Mouse (Mus musculus): Measurements from ENCODE around the gene Disp3.

Gene Disp3

GRCm38 (mm10) chr4:148220656-148221055, 67.1 kb downstream of the Disp3 start:
- no peak for DNase-seq (ENCODE audit: low read depth, low spot score)

DNA sequence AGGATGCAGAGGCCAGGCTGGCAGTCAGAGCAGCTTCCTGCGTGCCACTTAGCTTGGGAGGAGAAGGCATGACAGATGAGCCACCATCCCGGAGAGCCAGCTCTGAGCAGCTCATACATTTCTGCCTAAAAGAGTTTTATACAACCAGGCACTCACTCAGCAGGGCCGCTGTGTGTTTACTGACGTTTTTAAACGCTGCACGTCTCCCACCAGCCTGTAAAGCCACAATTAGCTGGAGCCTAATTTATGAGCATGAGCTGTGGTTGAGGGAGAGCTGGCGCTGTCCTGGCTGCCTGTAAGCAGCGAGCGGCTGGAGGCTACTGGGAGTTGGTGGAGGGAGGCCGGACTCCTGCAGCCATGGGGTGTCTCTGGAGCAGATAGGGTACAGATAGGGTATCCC, 69.5 kb downstream of the Disp3 start:
- no peak for DNase-seq (ENCODE audit: low read depth, low spot score)

- no peak for DNase-seq (ENCODE audit: low read depth, low spot score)
Observed at GRCm38 (mm10) chr4:148215264-148215900, 72.4 kb downstream of the Disp3 start.

- DNase-seq (ENCODE audit: low read depth, low spot score) = no peak
Observed at GRCm38 (mm10) chr4:148214460-148215136, 73.2 kb downstream of the Disp3 start.

- DNase-seq (ENCODE audit: low read depth, low spot score) = no peak
Observed at GRCm38 (mm10) chr4:148204873-148205232, 82.9 kb downstream of the Disp3 start.

DNA sequence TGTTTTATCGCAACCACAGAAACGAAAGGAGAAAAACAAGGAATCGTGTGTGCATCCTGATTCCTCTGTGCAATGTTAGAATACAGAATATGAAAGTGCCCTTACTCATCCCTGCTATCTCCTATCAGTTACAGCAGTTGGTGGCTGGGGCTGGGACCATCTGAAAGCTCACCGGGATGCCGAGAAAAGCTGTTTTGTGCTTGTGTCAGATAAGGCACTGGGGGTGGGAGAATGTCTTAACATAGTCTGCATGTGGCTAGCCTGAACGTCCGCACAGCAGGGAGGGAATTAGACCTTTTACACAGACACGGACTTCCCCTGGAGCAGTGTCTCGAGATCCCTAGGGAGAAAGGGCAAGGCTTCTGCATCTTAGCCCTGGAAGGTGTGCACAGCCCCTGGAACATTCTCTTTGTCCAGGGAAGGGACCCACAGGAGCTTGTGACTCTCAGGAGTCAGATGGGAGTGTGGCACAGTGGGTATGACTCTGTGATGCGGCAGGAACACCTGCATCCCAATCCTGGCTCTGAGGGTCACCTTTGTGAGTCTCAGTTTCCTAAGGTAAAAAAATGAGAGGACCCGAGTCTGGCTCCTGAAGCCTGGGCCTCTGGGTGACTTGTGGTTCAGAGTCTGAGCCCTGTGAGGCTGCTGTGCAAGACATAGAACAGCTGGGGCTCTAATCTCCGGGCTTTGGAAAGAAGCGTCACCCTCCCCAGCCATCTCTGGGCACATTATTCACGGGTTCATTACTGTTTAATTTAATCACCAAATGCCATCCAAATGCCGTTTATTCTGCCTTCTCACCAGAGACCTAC, 83.5 kb downstream of the Disp3 start:
- no peak for DNase-seq (ENCODE audit: low read depth, low spot score)

- no peak for DNase-seq (ENCODE audit: low read depth, low spot score)
Observed at GRCm38 (mm10) chr4:148203557-148203956, 84.2 kb downstream of the Disp3 start.

DNA sequence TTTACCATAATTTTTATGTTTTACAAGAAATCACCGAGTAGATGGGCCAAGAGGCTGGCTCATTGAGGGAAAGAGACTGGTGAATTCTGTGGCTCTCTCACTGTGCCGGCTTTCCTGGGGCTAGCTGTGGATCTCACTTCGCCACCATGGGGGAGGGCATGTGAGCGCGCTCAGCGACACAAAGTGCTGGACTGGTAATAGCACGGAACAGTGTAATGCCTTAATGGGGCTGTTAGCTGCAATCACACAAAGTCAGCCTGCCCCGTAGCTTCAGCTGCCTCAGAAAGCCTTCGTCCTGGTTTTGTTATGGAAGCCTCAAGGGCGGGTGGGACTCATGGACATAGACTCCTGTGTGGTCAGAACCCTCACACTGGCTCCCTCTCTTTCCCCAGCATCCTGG, 89.0 kb downstream of the Disp3 start:
- DNase-seq (ENCODE audit: low read depth, low spot score) = no peak

DNA sequence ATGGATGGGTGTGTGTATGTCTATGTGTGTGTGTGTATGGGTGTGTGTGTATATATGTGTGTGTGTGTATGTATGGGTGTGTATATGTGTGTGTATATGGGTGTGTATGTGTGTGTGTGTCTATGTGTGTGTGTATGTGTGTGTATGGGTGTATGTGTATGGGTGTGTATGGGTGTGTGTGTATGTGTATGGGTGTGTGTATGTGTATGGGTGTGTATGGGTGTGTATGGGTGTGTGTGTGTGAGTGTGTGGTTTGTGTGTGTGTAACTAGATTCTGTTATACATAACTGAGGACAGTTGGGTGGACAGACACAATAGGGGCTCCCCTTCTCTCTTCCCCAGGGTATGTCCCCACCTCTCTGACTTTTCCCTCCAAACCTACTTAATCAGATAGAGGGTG, 93.4 kb downstream of the Disp3 start:
- no peak for DNase-seq (ENCODE audit: low read depth, low spot score)

DNA sequence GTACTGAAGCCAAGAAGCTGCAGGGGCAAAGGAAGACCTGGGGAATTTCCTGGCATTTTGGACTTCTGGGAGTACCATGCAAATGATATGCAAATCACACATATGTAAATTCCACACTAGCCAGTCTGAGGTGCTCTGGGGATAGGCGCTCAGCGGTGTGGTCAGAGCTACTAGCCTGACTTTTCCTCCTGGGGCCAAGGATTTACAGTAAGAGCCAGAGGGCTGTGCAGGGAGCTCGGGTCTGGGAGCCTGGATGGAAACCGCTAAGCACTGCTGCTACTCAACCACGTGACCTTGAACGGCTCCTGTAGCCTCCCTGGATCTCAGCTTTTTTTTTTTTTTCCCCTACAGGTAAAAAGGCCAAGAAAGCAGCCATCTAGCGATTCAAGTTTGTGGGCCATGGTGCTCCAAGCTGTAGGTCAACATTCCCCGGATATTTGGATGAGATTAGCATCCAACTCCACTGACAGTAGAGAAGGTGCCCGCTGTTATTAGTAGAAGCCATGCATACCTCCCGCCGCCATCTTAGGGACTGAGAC, 95.0 kb downstream of the Disp3 start:
- DNase-seq (ENCODE audit: low read depth, low spot score) = no peak

Measured in 3T3-L1 (cell line).